Mouse (Mus musculus): ENCODE measurements around the gene Simc1. TPM values are rescaled to one million over a fixed set of nuclear protein-coding genes. Genes with fewer than 3 reads are reported as not detected.
"Not testable (repeated sequence)": the region's sequence is repeated elsewhere in the genome, so short reads cannot be mapped to it uniquely, and the experiment has no call there.

The Simc1 gene
- total RNA-seq (2021), result 10 to 100 TPM; 18.4 to 28.0 TPM
- long read RNA-seq, experiment 1, full-length matches to known transcripts, result 9 of 14 reads
- long read RNA-seq, experiment 1, partial matches to known transcripts, result 2 of 14 reads
- long read RNA-seq, experiment 1, other reads (novel, unspliced or antisense), result 3 of 14 reads
- long read RNA-seq, experiment 2, full-length matches to known transcripts, result 1 of 8 reads
- long read RNA-seq, experiment 2, partial matches to known transcripts, result 2 of 8 reads
- long read RNA-seq, experiment 2, other reads (novel, unspliced or antisense), result 5 of 8 reads

GRCm38 (mm10) chr13:54503604-54504521 is at the start of gene Simc1:
Gene Simc1 (plus strand): TSS chr13:54503779.
- peak; percentile 85 for DNase-seq (ENCODE audit: low spot score in 2 of 2)

GRCm38 (mm10) chr13:54457062-54457461 is 46.5 kb upstream of the Simc1 start:
- DNase-seq (ENCODE audit: low spot score in 2 of 2), result no peak

GRCm38 (mm10) chr13:54459282-54459681 is 44.3 kb upstream of the Simc1 start:
- DNase-seq (ENCODE audit: low spot score in 2 of 2), result no peak

- peak; percentile 86 to 89 for DNase-seq (ENCODE audit: low spot score in 2 of 2)
These were observed 35.2 kb upstream of the Simc1 start, which contains the start of gene Thoc3 for GRCm38 (mm10) chr13:54468098-54469011. Gene Thoc3 (minus strand): TSS chr13:54468849.

- DNase-seq (ENCODE audit: low spot score in 2 of 2), result no peak
These were observed 34.6 kb upstream of the Simc1 start for GRCm38 (mm10) chr13:54469012-54469354.

DNA sequence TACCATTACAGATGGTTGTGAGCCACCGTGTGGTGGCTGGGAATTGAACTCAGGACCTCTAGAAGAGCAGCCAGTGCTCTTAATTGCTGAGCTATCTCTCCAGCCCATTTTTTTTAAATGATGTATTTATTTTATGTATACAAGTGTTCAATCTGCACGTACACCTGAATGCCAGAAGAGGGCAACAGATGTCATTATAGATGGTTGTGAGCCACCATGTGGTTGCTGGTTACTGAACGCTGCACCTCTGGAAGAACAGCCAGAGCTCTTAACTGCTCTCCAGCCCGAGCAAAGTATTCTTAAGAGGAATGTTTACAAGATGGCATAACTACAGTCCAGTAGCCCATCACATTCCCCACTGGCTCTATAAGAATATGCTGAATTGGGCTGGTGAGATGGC is 31.6 kb upstream of the Simc1 start:
- no peak for DNase-seq (ENCODE audit: low spot score in 2 of 2)

DNA sequence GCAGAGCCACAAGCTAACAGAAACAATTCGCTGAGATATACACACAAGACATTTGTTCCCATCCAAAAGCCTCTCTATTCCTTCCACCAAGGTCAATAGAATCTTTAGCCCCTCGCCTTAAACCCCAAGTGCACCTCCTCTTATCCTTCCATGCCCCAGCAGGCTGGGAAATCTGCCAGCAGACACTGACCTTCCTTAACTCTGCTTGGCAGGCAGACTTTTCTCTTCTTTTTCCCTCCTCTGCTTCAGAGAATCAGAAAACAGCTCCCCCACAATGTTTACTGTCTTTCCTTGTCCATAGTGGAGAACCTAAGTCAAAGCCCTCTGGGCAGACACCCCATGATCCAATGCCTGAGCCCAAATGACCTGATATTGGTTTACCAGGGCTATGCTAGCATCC is 28.6 kb upstream of the Simc1 start:
- no peak for DNase-seq (ENCODE audit: low spot score in 2 of 2)

DNA sequence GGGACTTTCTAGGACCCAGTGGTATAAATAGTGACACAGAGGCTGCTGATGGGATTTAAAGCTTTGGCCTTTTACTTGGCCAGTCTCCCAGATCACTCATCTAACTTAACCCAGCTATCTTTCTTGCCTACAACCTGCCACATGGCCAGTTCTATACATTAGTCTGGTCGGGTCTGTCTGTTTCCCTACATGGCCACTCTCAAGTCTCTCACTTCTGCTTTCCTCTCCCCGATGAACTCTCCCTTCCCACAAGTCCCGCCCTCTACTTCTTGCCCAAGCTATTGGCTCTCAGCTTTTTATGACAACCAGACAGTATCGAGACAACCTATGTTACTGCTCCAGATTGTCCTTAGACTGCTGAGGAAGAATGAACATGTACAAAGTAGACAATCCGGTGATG is 27.9 kb upstream of the Simc1 start:
- no peak for DNase-seq (ENCODE audit: low spot score in 2 of 2)

- DNase-seq (ENCODE audit: low spot score in 2 of 2), result no peak
These were observed 24.3 kb upstream of the Simc1 start for GRCm38 (mm10) chr13:54479286-54479685.

DNA sequence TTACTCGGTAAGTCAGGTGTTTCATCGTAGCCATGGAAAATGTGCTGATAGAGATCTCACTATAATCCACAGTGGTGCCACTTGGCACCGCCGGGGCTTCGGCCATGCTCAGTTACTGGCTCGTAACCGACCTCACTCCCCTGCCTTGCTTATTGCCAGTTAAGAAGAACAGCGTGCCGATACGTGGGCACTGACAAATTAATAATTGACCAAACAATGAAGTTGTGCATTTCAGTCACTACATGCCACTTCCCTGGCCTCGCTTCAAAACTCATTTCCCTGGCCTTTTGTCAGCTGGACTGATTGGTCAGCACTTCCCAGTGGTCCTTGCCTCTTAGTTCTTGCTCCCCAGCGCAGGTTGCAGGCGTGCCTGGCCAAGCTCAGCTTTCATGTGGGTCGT is 22.1 kb upstream of the Simc1 start:
- DNase-seq (ENCODE audit: low spot score in 2 of 2), result no peak

DNA sequence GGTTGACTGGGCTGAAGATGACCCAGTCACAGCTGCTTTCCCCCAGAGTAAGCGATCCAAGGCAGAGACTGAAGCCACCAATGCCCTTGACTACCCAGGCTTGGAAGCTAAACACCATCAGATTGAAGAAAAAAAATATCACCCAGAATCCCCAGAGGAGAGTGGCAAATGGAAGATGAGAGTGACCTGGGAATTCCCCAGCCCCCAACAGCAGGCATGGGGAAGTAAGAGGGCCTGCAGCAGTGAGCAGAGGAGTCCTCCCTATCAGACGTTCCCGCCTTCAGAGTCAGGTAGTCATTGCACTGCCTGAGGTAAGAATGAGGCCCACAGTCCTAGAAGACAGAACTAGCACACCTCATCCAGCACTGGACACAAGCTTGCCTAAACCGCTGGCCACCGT is 13.2 kb upstream of the Simc1 start:
- DNase-seq (ENCODE audit: low spot score in 2 of 2), result no peak

DNA sequence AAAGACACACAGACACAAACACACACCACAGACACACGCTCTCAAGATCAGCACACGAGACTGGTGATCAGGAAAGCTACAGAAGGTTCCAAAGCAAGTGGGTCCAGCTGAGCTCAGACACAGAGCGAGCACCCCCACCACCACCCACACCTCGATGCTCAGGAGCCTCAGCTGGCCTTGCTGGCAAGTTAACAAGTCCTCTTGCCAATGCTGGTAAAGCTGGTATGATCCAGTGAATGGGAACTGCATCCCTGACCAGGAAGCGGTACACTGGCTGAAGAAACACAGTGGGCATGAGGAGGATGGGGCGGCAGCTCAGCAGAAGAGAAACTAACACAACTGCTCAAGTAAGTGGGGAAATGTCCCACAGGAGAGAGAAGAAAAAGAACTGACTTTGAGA is 12.2 kb upstream of the Simc1 start:
- no peak for DNase-seq (ENCODE audit: low spot score in 2 of 2)

GRCm38 (mm10) chr13:54499551-54499950 is 4.0 kb upstream of the Simc1 start:
- not testable (repeated sequence) for DNase-seq (ENCODE audit: low spot score in 2 of 2)

GRCm38 (mm10) chr13:54501352-54501751 is 2.2 kb upstream of the Simc1 start:
- no peak for DNase-seq (ENCODE audit: low spot score in 2 of 2)

GRCm38 (mm10) chr13:54501957-54502690 is 1.5 kb upstream of the Simc1 start:
- DNase-seq (ENCODE audit: low spot score in 2 of 2), result peak; percentile 27 to 30

GRCm38 (mm10) chr13:54503278-54503603 is 338 bp upstream of the Simc1 start:
- no peak for DNase-seq (ENCODE audit: low spot score in 2 of 2)

DNA sequence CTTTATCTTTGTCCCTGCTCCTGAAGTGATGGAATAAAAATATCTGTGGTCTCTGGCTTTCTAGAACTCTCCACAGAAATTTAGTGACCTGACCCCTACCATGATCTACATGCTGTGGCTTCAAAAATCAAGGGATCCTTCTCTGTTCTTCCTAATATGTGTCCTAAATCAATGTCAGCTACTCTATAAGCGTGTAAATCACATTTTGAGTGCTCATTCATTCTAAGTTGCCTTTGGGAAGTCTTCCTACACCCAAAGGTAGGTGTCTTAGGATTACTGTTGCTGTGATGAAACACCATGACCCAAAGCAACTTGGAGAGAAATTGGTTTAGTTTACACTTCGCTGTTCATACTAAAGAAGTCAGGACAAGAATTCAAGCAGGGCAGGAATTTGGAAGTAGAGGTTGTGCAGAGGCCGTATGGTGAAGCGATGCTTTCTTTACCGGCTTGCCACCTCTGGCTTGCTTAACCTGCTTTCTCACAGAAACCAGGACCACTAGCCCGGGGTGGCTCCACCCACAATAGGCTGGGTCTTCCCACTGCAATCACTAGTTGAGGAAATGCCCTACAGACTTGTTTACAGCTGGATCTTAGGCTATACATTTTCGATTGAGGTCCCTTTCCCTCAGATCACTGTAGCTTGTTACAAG is 1.2 kb downstream of the Simc1 start:
- no peak for DNase-seq (ENCODE audit: low spot score in 2 of 2)

- no peak for DNase-seq (ENCODE audit: low spot score in 2 of 2)
These were observed 2.3 kb downstream of the Simc1 start for GRCm38 (mm10) chr13:54505920-54506319.

DNA sequence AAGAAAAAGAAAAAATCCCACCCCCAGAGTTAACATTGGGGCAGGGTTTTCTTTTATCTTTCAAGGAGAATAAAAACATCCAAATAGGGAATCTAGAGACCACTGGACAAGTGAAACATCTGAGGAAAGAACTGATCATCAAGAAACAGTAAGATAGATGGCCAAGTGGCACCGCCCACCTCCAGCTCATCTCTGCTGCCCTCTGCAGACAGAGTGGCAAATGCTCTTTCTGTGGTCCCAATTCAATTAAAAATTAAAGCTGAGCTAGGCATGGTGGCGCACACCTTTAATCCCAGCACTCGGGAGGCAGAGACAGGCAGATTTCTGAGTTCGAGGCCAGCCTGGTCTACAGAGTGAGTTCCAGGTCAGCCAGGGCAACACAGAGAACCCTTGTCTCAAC is 16.6 kb downstream of the Simc1 start:
- peak in 1 of 2 experiments; percentile 18 for DNase-seq (ENCODE audit: low spot score in 2 of 2)

GRCm38 (mm10) chr13:54521181-54521580 is 17.6 kb downstream of the Simc1 start:
- no peak for DNase-seq (ENCODE audit: low spot score in 2 of 2)

Data from adrenal gland, adult 18-20 months (tissue).